Mouse (Mus musculus) ES-E14 (cell line): Measurements from ENCODE around the gene Nle1.

Experiments used
- CHD2 ChIP-seq: IDR thresholded peaks from 2 replicates; pipeline ENCODE4 v1.6.1; 2014; ENCODE audit warnings: mild to moderate bottlenecking, low read depth, low read length, inconsistent platforms
- HCFC1 ChIP-seq: IDR thresholded peaks from 2 replicates; pipeline ENCODE4 v1.6.1; 2012; ENCODE audit warnings: low read length, inconsistent platforms, borderline replicate concordance; ENCODE audit not compliant: insufficient read depth
- MAFK ChIP-seq: IDR thresholded peaks from 2 replicates; pipeline ENCODE4 v1.6.1; 2014; ENCODE audit warnings: mild to moderate bottlenecking, low read depth, low read length, inconsistent platforms; ENCODE audit not compliant: insufficient read depth
- ZC3H11A ChIP-seq: IDR thresholded peaks from 2 replicates; pipeline ENCODE4 v1.6.1; 2012; ENCODE audit warnings: low read depth, mild to moderate bottlenecking, inconsistent platforms, low read length, borderline replicate concordance
- ZNF384 ChIP-seq: IDR thresholded peaks from 2 replicates; pipeline ENCODE4 v1.6.1; 2012; ENCODE audit warnings: low read depth, low read length, inconsistent platforms

GRCm38 (mm10) chr11:82920768-82921167 lies 12.6 kb upstream of the Nle1 start:
- TF ChIP-seq MAFK (no peak), ZNF384 (no peak), HCFC1 (no peak), ZC3H11A (no peak), CHD2 (no peak)
